In the genomic region with DNA sequence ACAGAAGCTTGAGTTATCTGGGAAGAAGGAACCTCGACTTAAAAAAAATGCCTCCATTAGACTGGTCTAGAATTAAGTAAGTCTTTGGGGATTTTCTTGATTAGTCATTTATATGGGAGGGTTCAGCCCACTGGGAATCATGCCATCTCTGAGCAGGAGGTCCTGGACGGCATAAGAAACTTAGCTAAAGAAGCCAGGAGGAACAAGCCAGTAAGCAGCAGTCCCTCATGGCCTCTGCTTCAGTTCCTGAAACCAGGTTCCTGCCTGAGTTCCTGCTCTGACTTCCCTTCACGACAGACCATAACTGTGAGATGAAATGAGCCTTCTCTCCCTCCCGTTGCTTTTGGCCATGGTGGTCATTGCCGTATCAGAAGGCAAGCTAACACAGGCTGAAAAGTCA, we compare ENCODE assay signal across 10 mouse cellular contexts. TPM values are rescaled to one million over a fixed set of nuclear protein-coding genes. Genes with fewer than 3 reads are reported as not detected.
DNase-seq lines count a peak whose midpoint lies in the region; ATAC-seq and TF ChIP-seq lines count a peak whose summit lies in the region.
"Had no signal": no experiment of that assay in that cellular context is flagged by ENCODE, and none has a peak within 500 bp of the region (broad histone marks: within the 10 kb centered on the region; RNA-seq: fewer than 3 reads in every experiment).

No protein-coding gene starts in this region.

- 8% methylated on average over 5 of the region's 5 CpGs for WGBS in cerebellum, adult 2 months
- 66% methylated on average over 5 of the region's 5 CpGs for WGBS in midbrain, embryonic 14.5 days
- WGBS in midbrain, embryonic 11.5 days: 75% methylated on average over 5 of the region's 5 CpGs
- WGBS in neural tube, embryonic 15.5 days: 34% methylated on average over 5 of the region's 5 CpGs

- H3K4me2 ChIP-seq in midbrain, embryonic 14.5 days (ENCODE audit: low read length): no peak overlapping the region
- no peak overlapping the region for H3K4me2 ChIP-seq in midbrain, embryonic 11.5 days
- peak overlapping the region; percentile 35 for H3K4me2 ChIP-seq in neural tube, embryonic 15.5 days
- H3K4me2 ChIP-seq: midbrain, embryonic 12.5 days had no signal

- H3K36me3 ChIP-seq in midbrain, embryonic 14.5 days (ENCODE audit: control insufficient read depth, insufficient read depth, low read length): no peaks in the 10 kb centered on the region
- H3K36me3 ChIP-seq in midbrain, embryonic 11.5 days (ENCODE audit: control insufficient read depth, insufficient read depth, low read length): no peaks in the 10 kb centered on the region
- H3K36me3 ChIP-seq in neural tube, embryonic 15.5 days: no peaks in the 10 kb centered on the region
- H3K36me3 ChIP-seq: midbrain, embryonic 12.5 days had no signal

- no peak overlapping the region for H3K27ac ChIP-seq in cerebellum, adult 2 months (ENCODE audit: insufficient read depth, low read length)
- H3K27ac ChIP-seq in midbrain, embryonic 14.5 days (replicated peaks; ENCODE audit: low read depth, low read length): no peak overlapping the region
- no peak overlapping the region for H3K27ac ChIP-seq in midbrain, embryonic 11.5 days (ENCODE audit: low read depth, low read length)
- H3K27ac ChIP-seq in neural tube, embryonic 15.5 days (replicated peaks): no peak overlapping the region
- H3K27ac ChIP-seq: midbrain, embryonic 12.5 days had no signal

- TF ChIP-seq POLR2A in cerebellum, adult 2 months (IDR thresholded peaks at IDR 0.05; ENCODE audit: borderline replicate concordance, insufficient read depth, low read length): no peak

- no peak overlapping the region for H3K4me3 ChIP-seq in cerebellum, adult 2 months (replicated peaks; ENCODE audit: insufficient read depth, low read depth, low read length)
- H3K4me3 ChIP-seq in midbrain, embryonic 14.5 days (replicated peaks; ENCODE audit: low read depth, low read length): no peak overlapping the region
- H3K4me3 ChIP-seq in midbrain, embryonic 11.5 days (ENCODE audit: low read depth, low read length): no peak overlapping the region
- H3K4me3 ChIP-seq in neural tube, embryonic 15.5 days (replicated peaks): no peak overlapping the region
- H3K4me3 ChIP-seq: midbrain, embryonic 12.5 days had no signal

- H3K27me3 ChIP-seq in cerebellum, adult 2 months (ENCODE audit: control insufficient read depth, insufficient read depth, low read length): no peaks in the 10 kb centered on the region
- H3K27me3 ChIP-seq in midbrain, embryonic 14.5 days (ENCODE audit: control insufficient read depth, insufficient read depth, low read length): no peaks in the 10 kb centered on the region
- no peaks in the 10 kb centered on the region for H3K27me3 ChIP-seq in midbrain, embryonic 11.5 days (ENCODE audit: control insufficient read depth, insufficient read depth, low read length)
- no peaks in the 10 kb centered on the region for H3K27me3 ChIP-seq in neural tube, embryonic 15.5 days (replicated peaks)
- H3K27me3 ChIP-seq: midbrain, embryonic 12.5 days had no signal

- no peak for ATAC-seq in midbrain, embryonic 14.5 days (ENCODE audit: low FRiP score, low TSS enrichment)
- no peak for ATAC-seq in midbrain, embryonic 11.5 days (ENCODE audit: low FRiP score)
- ATAC-seq in neural tube, embryonic 15.5 days (ENCODE audit: low FRiP score): 0 out of 2 replicates have a peak, but pooled peaks have one; percentile 15

- H3K9me3 ChIP-seq in midbrain, embryonic 14.5 days (ENCODE audit: control insufficient read depth, low read length): no peaks in the 10 kb centered on the region
- H3K9me3 ChIP-seq in midbrain, embryonic 11.5 days (ENCODE audit: control insufficient read depth, low read length): no peaks in the 10 kb centered on the region
- no peaks in the 10 kb centered on the region for H3K9me3 ChIP-seq in neural tube, embryonic 15.5 days (replicated peaks)
- H3K9me3 ChIP-seq: midbrain, embryonic 12.5 days had no signal

- H3K9ac ChIP-seq in midbrain, embryonic 14.5 days (replicated peaks; ENCODE audit: low read length): no peak overlapping the region
- H3K9ac ChIP-seq in midbrain, embryonic 11.5 days (ENCODE audit: low read length): no peak overlapping the region
- H3K9ac ChIP-seq in neural tube, embryonic 15.5 days (replicated peaks): no peak overlapping the region
- H3K9ac ChIP-seq: midbrain, embryonic 12.5 days had no signal

- peak; percentile 34 to 55 for DNase-seq in cerebellum, postnatal 10 days
- no peak for DNase-seq in cerebellum, adult 2 months
- DNase-seq in midbrain, embryonic 14.5 days: peak; percentile 1
- DNase-seq in midbrain, embryonic 11.5 days (ENCODE audit: low spot score, missing footprints): no peak
- peak; percentile 2 for DNase-seq in heart, postnatal 25 days (ENCODE audit: low spot score)
- DNase-seq in cerebellum, postnatal 25 days: no peak
- DNase-seq in urinary bladder, postnatal 4 days (ENCODE audit: low spot score in 2 of 2): no peak

- no peaks in the 10 kb centered on the region for H3K4me1 ChIP-seq in cerebellum, adult 2 months (ENCODE audit: control insufficient read depth, insufficient read depth, low read length)
- H3K4me1 ChIP-seq in midbrain, embryonic 14.5 days (ENCODE audit: control insufficient read depth, insufficient read depth, low read length): no peaks in the 10 kb centered on the region
- H3K4me1 ChIP-seq in midbrain, embryonic 11.5 days (ENCODE audit: control insufficient read depth, insufficient read depth, low read length): no peaks in the 10 kb centered on the region
- H3K4me1 ChIP-seq in neural tube, embryonic 15.5 days: peaks cover 6% of the 10 kb centered on the region; the same call in 1 of the 2 replicates

- no peak for TF ChIP-seq CTCF in cerebellum, adult 2 months (IDR thresholded peaks at IDR 0.05; ENCODE audit: borderline replicate concordance, insufficient read depth, low read depth, low read length)

- intact Hi-C loops in heart, postnatal 25 days (cut with DNase I): loop anchor here (10.0 kb wide), 1 partner anchor 49 kb away; no protein-coding TSS in a partner anchor

RNA-seq across cellular contexts. Expression of a gene that starts 29.6 kb away (rescaled TPM):
- not detected in 2 replicates for polyA plus RNA-seq in cerebellum, adult 2 months (2012; rRNA removed)
- not detected in 2 replicates for polyA plus RNA-seq in midbrain, embryonic 14.5 days (2014; fragmentation: Nextera tagmentation; extraction: Ambion mirVana)
- polyA plus RNA-seq in midbrain, embryonic 11.5 days (2014; fragmentation: Nextera tagmentation; extraction: Ambion mirVana): not detected in 2 replicates
- not detected for total RNA-seq in heart, postnatal 25 days (2021)
- polyA plus RNA-seq in neural tube, embryonic 15.5 days (2015; fragmentation: Nextera tagmentation; extraction: Ambion mirVana): not detected in 2 replicates
- polyA plus RNA-seq: C2C12; midbrain, embryonic 12.5 days had no signal

Comparison
In these comparisons a context has a peak if more than half of its experiments do, and no peak if none do; other contexts are left out.
1. DNase-seq: peak in cerebellum, postnatal 10 days (2 of 2), midbrain, embryonic 14.5 days (single experiment) and heart, postnatal 25 days (single experiment); none in cerebellum, adult 2 months (0 of 2), midbrain, embryonic 11.5 days (single experiment), cerebellum, postnatal 25 days (0 of 2) and urinary bladder, postnatal 4 days (0 of 2).